Mouse (Mus musculus): ENCODE data around the gene Chrna5. TPM values are rescaled to one million over a fixed set of nuclear protein-coding genes. Genes with fewer than 3 reads are reported as not detected.

Gene Chrna5
- polyA plus RNA-seq, 1 experiment from 2014 or later, result 0.14 TPM

DNA sequence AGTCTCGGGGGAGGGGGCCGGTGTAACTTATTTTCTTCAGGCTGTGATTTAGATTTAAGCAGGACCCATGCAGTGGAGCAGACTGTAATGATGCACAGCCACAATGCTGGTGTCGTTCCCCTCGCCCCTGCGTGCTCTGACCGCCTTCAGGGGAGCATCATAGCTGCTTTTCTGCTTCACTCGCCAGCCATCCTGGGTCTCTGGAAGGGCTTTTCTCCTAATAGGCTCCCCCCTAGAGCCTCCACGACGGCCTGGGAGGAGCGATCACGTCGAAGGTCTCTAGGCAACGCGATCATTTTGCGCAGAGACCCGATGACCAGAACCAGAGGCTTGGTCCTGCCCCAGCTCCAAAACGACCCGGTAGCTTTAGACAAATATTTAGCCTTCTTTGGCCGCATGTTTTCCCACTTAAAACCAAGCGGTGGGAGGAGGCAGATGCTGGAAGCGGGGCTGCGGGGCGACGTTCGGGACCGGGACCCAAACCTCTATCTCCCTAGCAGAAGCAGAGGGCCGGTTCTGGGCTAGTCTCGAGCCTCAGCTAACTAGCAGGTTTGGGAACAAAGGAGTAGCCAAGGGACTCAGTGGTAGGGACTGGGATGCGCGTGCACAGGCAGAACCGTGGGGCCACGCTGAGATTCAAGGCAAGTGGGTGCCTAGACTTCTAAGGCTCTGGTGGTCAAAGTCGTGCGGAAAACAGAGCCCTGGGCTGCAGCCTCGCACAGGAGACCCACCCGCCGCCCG lies 45.0 kb downstream of the Chrna5 start:
- Histone ChIP-seq H3K9ac (no peak overlapping the region), H3K4me3 (peak overlapping the region; percentile 17), H3K4me1 (peaks cover 9% of the 10 kb centered on the region), H3K27ac (no peak overlapping the region), H3K36me3 (no peaks in the 10 kb centered on the region), H3K27me3 (peaks cover 39% of the 10 kb centered on the region), H3K9me3 (no peaks in the 10 kb centered on the region), H3K4me2 (peak overlapping the region; percentile 52)
- 10% methylated on average over 38 of the region's 38 CpGs for WGBS
- ATAC-seq (ENCODE audit: borderline replicate concordance, extremely low read depth, low FRiP score, low TSS enrichment), result no peak

DNA sequence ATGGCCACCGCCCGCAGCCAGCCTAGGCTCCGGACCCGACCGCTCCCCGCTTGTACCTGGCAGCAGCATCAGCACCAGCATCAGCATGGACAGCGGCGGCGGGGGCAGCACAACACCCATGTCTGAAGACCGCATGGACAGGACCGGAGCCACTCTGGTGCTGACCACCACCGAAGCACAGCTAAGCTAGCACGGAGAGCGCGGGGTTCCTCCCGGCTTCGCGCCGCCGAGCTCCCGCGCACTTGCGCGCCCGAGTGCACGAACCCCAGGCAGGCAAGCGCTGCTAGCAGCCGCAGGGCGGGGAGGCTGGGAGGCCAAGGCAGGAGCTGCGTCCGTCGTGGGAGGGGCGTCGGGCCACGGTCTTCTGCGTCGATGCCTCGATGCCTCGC lies 45.6 kb downstream of the Chrna5 start, which contains the start of gene Chrna3:
Gene Chrna3 (minus strand): TSS at position 288 of the 389 bp plus-strand sequence.
- Histone ChIP-seq H3K27ac (no peak within 1 kb of the TSS), H3K9me3 (no peaks in the 10 kb centered on the region), H3K36me3 (no peaks in the 10 kb centered on the region), H3K9ac (no peak within 1 kb of the TSS), H3K4me2 (peak within 1 kb of the TSS; percentile 52), H3K27me3 (peaks cover 39% of the 10 kb centered on the region), H3K4me1 (peaks cover 9% of the 10 kb centered on the region), H3K4me3 (peak within 1 kb of the TSS; percentile 17)
- under 1% methylated on average over 39 of the region's 39 CpGs for WGBS
- peak; percentile 52; the same call in 1 of the 2 replicates for ATAC-seq (ENCODE audit: borderline replicate concordance, extremely low read depth, low FRiP score, low TSS enrichment)

DNA sequence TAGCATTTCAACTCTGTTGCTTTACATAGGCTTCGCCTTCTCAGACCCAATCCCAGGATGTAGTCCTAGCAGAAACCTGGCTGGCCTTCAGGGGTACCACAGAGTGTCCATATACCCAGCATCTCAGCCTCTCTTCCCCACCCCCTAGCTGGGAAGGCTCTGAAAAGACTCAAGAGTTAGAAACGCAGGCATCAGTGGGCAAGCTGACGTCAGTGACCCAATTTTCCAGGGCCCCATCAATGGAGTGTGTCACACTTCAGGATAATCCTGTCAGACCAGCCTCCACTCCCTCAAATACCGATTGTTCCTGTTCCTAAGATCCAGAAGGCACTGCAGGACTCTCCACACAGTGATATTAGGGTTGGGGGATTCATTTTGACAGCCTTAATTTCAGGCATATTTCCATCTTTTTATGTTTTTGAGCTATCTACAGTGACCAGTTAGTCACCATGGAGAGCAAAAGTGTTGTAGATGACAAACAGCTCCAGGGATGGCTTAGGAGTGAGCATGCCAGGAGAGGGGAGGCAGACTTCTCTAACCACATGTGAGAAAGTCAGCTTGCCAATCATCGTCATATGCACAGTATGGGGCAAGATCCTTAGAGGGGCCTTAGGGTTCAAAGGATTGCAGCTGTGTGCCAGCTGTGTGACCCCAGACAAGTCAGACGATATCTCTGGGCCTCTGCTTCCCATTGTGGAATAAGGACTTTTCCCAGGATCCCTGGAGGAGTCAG lies 50.9 kb downstream of the Chrna5 start:
- H3K27ac ChIP-seq, result no peak overlapping the region
- H3K4me3 ChIP-seq, result no peak overlapping the region
- ATAC-seq (ENCODE audit: borderline replicate concordance, extremely low read depth, low FRiP score, low TSS enrichment), result no peak
- no peaks in the 10 kb centered on the region for H3K36me3 ChIP-seq
- H3K9ac ChIP-seq, result no peak overlapping the region
- peaks cover under 1% of the 10 kb centered on the region; the same call in 1 of the 2 replicates for H3K4me1 ChIP-seq
- H3K4me2 ChIP-seq, result no peak overlapping the region
- no peaks in the 10 kb centered on the region for H3K9me3 ChIP-seq
- 43% methylated on average over 6 of the region's 6 CpGs for WGBS
- peaks cover 13% of the 10 kb centered on the region for H3K27me3 ChIP-seq

- Histone ChIP-seq H3K36me3 (no peaks in the 10 kb centered on the region), H3K4me1 (no peaks in the 10 kb centered on the region), H3K27me3 (no peaks in the 10 kb centered on the region), H3K4me3 (no peak overlapping the region), H3K9ac (no peak overlapping the region), H3K9me3 (no peaks in the 10 kb centered on the region), H3K4me2 (no peak overlapping the region), H3K27ac (no peak overlapping the region)
- WGBS, result 69% methylated on average over 8 of the region's 8 CpGs
- ATAC-seq (ENCODE audit: borderline replicate concordance, extremely low read depth, low FRiP score, low TSS enrichment), result no peak
Observed at GRCm38 (mm10) chr9:55038948-55039347, 58.3 kb downstream of the Chrna5 start.

DNA sequence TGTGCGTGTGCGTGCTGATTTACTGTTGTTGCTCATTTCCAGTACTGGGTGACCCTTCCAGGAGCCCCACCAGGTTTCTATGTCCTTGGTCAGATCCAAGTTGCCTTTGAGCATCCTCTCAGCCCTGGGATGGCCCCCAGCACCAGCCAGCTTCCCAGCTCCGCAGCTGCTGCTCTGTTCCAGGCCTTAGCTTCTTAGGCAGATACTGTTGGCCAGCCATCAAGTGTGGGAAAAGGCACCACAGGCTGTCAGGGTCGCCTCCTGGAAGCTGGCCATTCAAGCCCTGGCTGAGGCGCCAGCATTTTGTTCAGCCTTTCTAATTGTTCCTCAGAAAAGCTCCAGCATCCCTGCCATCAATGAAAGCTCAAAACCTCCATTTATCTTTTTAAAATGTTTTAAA lies 59.3 kb downstream of the Chrna5 start:
- Histone ChIP-seq H3K4me2 (no peak overlapping the region), H3K27me3 (no peaks in the 10 kb centered on the region), H3K9me3 (no peaks in the 10 kb centered on the region), H3K36me3 (no peaks in the 10 kb centered on the region), H3K9ac (no peak overlapping the region), H3K4me3 (no peak overlapping the region), H3K27ac (no peak overlapping the region), H3K4me1 (no peaks in the 10 kb centered on the region)
- WGBS, result 32% methylated on average over 3 of the region's 5 CpGs
- no peak for ATAC-seq (ENCODE audit: borderline replicate concordance, extremely low read depth, low FRiP score, low TSS enrichment)

GRCm38 (mm10) chr9:55041389-55041788 lies 60.7 kb downstream of the Chrna5 start:
- Histone ChIP-seq H3K4me2 (no peak overlapping the region), H3K27me3 (no peaks in the 10 kb centered on the region), H3K9me3 (no peaks in the 10 kb centered on the region), H3K36me3 (no peaks in the 10 kb centered on the region), H3K4me3 (no peak overlapping the region), H3K4me1 (no peaks in the 10 kb centered on the region), H3K9ac (no peak overlapping the region), H3K27ac (no peak overlapping the region)
- no peak for ATAC-seq (ENCODE audit: borderline replicate concordance, extremely low read depth, low FRiP score, low TSS enrichment)
- WGBS, result 74% methylated on average over 2 of the region's 2 CpGs

GRCm38 (mm10) chr9:55043688-55044087 lies 63.0 kb downstream of the Chrna5 start:
- H3K4me1 ChIP-seq, result no peaks in the 10 kb centered on the region
- no peak overlapping the region for H3K4me2 ChIP-seq
- H3K9ac ChIP-seq, result no peak overlapping the region
- no peaks in the 10 kb centered on the region for H3K27me3 ChIP-seq
- no peak overlapping the region for H3K27ac ChIP-seq
- H3K9me3 ChIP-seq, result no peaks in the 10 kb centered on the region
- H3K36me3 ChIP-seq, result no peaks in the 10 kb centered on the region
- no peak for ATAC-seq (ENCODE audit: borderline replicate concordance, extremely low read depth, low FRiP score, low TSS enrichment)
- H3K4me3 ChIP-seq, result no peak overlapping the region
- 13% methylated on average over 8 of the region's 8 CpGs for WGBS

GRCm38 (mm10) chr9:55045001-55045400 lies 64.3 kb downstream of the Chrna5 start:
- H3K27me3 ChIP-seq, result no peaks in the 10 kb centered on the region
- no peaks in the 10 kb centered on the region for H3K36me3 ChIP-seq
- no peak overlapping the region for H3K9ac ChIP-seq
- H3K4me2 ChIP-seq, result no peak overlapping the region
- no peak overlapping the region for H3K4me3 ChIP-seq
- H3K4me1 ChIP-seq, result no peaks in the 10 kb centered on the region
- H3K27ac ChIP-seq, result no peak overlapping the region
- no peak for ATAC-seq (ENCODE audit: borderline replicate concordance, extremely low read depth, low FRiP score, low TSS enrichment)
- H3K9me3 ChIP-seq, result no peaks in the 10 kb centered on the region
- 78% methylated on average over 2 of the region's 2 CpGs for WGBS

- Histone ChIP-seq H3K4me1 (no peaks in the 10 kb centered on the region), H3K27ac (no peak overlapping the region), H3K4me2 (no peak overlapping the region), H3K9ac (no peak overlapping the region), H3K36me3 (no peaks in the 10 kb centered on the region), H3K4me3 (no peak overlapping the region), H3K9me3 (no peaks in the 10 kb centered on the region), H3K27me3 (no peaks in the 10 kb centered on the region)
- 1% methylated on average over 3 of the region's 3 CpGs for WGBS
- no peak for ATAC-seq (ENCODE audit: borderline replicate concordance, extremely low read depth, low FRiP score, low TSS enrichment)
Observed at GRCm38 (mm10) chr9:55046764-55047163, 66.1 kb downstream of the Chrna5 start.

DNA sequence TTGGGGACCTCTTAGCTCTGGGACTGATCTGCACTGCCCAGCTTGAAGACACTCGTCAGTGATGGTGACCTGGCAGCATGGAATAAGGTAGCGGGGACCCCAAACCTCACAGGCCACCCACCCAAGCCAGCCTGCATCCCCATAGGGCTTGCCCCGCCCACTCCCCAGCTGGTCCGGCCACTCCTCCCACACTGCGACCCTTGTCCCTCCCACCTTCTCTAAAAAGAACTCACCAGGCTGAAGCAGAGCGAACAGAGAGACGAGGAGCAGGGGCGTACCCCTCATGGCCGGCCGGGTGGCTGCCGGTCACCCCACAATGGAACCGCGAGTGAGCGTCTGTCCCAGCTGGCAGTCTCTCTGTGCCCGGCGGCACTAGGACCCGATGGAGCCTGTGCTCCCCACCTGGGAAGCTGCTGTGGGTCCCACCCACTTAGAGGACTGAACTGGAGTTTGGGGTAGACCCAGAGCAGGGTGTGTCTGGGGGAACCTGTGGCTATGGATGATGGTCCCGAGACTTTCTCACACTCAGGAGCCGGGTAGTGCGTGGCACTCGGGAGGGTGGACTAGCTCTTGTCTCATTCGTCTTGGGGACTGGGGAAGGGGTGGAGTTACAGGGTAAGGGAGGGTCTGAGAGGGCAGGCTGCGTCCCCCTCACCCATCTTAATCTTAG lies 67.7 kb downstream of the Chrna5 start, which contains the start of gene Chrnb4:
Gene Chrnb4 (minus strand): TSS at position 569 of the 670 bp plus-strand sequence.
- Histone ChIP-seq H3K4me2 (peak within 1 kb of the TSS; percentile 90), H3K27me3 (no peaks in the 10 kb centered on the region), H3K4me1 (no peaks in the 10 kb centered on the region), H3K9me3 (no peaks in the 10 kb centered on the region), H3K27ac (no peak within 1 kb of the TSS), H3K4me3 (peak within 1 kb of the TSS; percentile 47), H3K36me3 (no peaks in the 10 kb centered on the region), H3K9ac (peak within 1 kb of the TSS; percentile 27; the same call in 1 of the 2 replicates)
- WGBS, result under 1% methylated on average over 23 of the region's 23 CpGs
- peak; percentile 45 for ATAC-seq (ENCODE audit: borderline replicate concordance, extremely low read depth, low FRiP score, low TSS enrichment)

DNA sequence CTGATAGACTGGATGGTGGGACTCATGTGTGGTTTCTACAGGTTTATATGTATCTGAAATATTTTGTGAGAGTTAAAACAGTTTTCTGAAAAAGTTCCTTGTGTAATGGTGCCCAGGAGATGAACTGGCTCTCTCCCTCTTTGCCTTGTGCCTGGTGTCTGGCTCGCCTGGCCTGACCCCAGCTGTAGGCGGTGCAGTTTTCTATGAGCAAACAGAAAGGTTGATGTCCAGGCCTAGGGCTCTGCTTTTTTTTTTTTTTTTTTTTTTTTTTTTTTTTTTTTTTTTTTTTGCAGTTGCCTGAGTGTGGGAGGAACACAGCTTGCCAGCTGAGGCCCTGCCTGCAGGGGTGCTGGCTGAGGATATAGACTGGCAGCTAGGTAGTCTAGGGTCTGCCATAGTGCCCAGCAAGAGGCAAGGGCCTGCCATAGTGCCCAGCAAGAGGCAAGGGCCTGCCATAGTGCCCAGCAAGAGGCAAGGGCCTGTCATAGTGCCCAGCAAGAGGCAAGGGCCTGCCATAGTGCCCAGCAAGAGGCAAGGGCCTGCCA lies 74.8 kb downstream of the Chrna5 start:
- Histone ChIP-seq H3K4me2 (no peak overlapping the region), H3K4me3 (no peak overlapping the region), H3K36me3 (no peaks in the 10 kb centered on the region), H3K4me1 (no peaks in the 10 kb centered on the region), H3K27me3 (no peaks in the 10 kb centered on the region), H3K9me3 (no peaks in the 10 kb centered on the region), H3K9ac (no peak overlapping the region), H3K27ac (no peak overlapping the region)
- no peak for ATAC-seq (ENCODE audit: borderline replicate concordance, extremely low read depth, low FRiP score, low TSS enrichment)
- 57% methylated on average over 2 of the region's 2 CpGs for WGBS
